8 mouse cellular contexts compared by ENCODE assay signal in genomic region chr2:112266242-112266592, GRCm38 (mm10). TPM values are rescaled to one million over a fixed set of nuclear protein-coding genes. Genes with fewer than 3 reads are reported as not detected.
DNase-seq lines count a peak whose midpoint lies in the region; ATAC-seq and TF ChIP-seq lines count a peak whose summit lies in the region.

Gm21985 (plus strand) TSS chr2:112266314.

- TF ChIP-seq EP300 in CH12.LX (IDR thresholded peaks at IDR 0.05; ENCODE audit: low read length), result no peak

- dilution Hi-C loops in CH12.LX (cut with MboI; ENCODE audit: extremely low pct_ligation_motif_present, extremely low pct_unique_long_range_greater_than_20kb, low sequenced_read_pairs), result no loop called here

- under 1% methylated on average over 11 of the region's 11 CpGs for WGBS in embryonic facial prominence, embryonic 14.5 days
- WGBS in heart, embryonic 12.5 days, result 1% methylated on average over 11 of the region's 11 CpGs
- WGBS in kidney, embryonic 15.5 days, result 1% methylated on average over 11 of the region's 11 CpGs
- under 1% methylated on average over 11 of the region's 11 CpGs for WGBS in liver, embryonic 16.5 days (ENCODE audit: insufficient replicate concordance)
- 1% methylated on average over 11 of the region's 11 CpGs for WGBS in neural tube, embryonic 13.5 days

- H3K27ac ChIP-seq in CH12.LX (ENCODE audit: insufficient read depth, low read depth), result peak within 1 kb of the TSS; percentile 85
- H3K27ac ChIP-seq in embryonic facial prominence, embryonic 14.5 days (replicated peaks; ENCODE audit: low read depth, low read length), result peak within 1 kb of the TSS; percentile 85
- H3K27ac ChIP-seq in heart, embryonic 12.5 days (ENCODE audit: poor library complexity, severe bottlenecking), result peak within 1 kb of the TSS; percentile 95
- peak within 1 kb of the TSS; percentile 91 for H3K27ac ChIP-seq in kidney, embryonic 15.5 days
- peak within 1 kb of the TSS; percentile 93 for H3K27ac ChIP-seq in liver, embryonic 16.5 days (ENCODE audit: low read length)
- peak within 1 kb of the TSS; percentile 93 for H3K27ac ChIP-seq in neural tube, embryonic 13.5 days (replicated peaks)

- H3K79me2 ChIP-seq in CH12.LX (replicated peaks; ENCODE audit: control insufficient read depth, extremely low read depth, insufficient read depth, poor library complexity, severe bottlenecking), result peaks cover 48% of the 10 kb centered on the region

- H3K27me3 ChIP-seq in CH12.LX (replicated peaks), result no peaks in the 10 kb centered on the region
- H3K27me3 ChIP-seq in embryonic facial prominence, embryonic 14.5 days (replicated peaks; ENCODE audit: control insufficient read depth, insufficient read depth, low read length), result no peaks in the 10 kb centered on the region
- no peaks in the 10 kb centered on the region for H3K27me3 ChIP-seq in heart, embryonic 12.5 days (replicated peaks)
- no peaks in the 10 kb centered on the region for H3K27me3 ChIP-seq in kidney, embryonic 15.5 days
- no peaks in the 10 kb centered on the region for H3K27me3 ChIP-seq in liver, embryonic 16.5 days (ENCODE audit: control insufficient read depth, insufficient read depth, low read depth, low read length)
- H3K27me3 ChIP-seq in neural tube, embryonic 13.5 days, result no peaks in the 10 kb centered on the region

- peak within 1 kb of the TSS; percentile 82 for H3K4me2 ChIP-seq in CH12.LX (ENCODE audit: insufficient read depth, low read depth, poor library complexity, severe bottlenecking)
- peak within 1 kb of the TSS; percentile 65 for H3K4me2 ChIP-seq in embryonic facial prominence, embryonic 14.5 days (ENCODE audit: low read depth, low read length)
- peak within 1 kb of the TSS; percentile 89 for H3K4me2 ChIP-seq in heart, embryonic 12.5 days
- H3K4me2 ChIP-seq in kidney, embryonic 15.5 days, result peak within 1 kb of the TSS; percentile 78
- peak within 1 kb of the TSS; percentile 78 for H3K4me2 ChIP-seq in liver, embryonic 16.5 days (ENCODE audit: low read depth, low read length)
- peak within 1 kb of the TSS; percentile 94 for H3K4me2 ChIP-seq in neural tube, embryonic 13.5 days

- peak; percentile 51 for ATAC-seq in embryonic facial prominence, embryonic 14.5 days (ENCODE audit: low read depth)
- peak; percentile 71 for ATAC-seq in heart, embryonic 12.5 days (ENCODE audit: insufficient number of reproducible peaks, low FRiP score)
- peak; percentile 31 for ATAC-seq in kidney, embryonic 15.5 days (replicated peaks; ENCODE audit: low FRiP score)
- peak; percentile 53 for ATAC-seq in liver, embryonic 16.5 days (ENCODE audit: low read depth)
- ATAC-seq in neural tube, embryonic 13.5 days (ENCODE audit: low read depth), result peak; percentile 59

- H3K4me3 ChIP-seq in CH12.LX (replicated peaks in 1 of 3; ENCODE audit: low read depth in 2 of 3, low read length in 2 of 3, poor library complexity in 1 of 3), result peak within 1 kb of the TSS; percentile 81 to 88 (median 83)
- H3K4me3 ChIP-seq in embryonic facial prominence, embryonic 14.5 days (ENCODE audit: low read depth, low read length), result peak within 1 kb of the TSS; percentile 81
- peak within 1 kb of the TSS; percentile 76 for H3K4me3 ChIP-seq in heart, embryonic 12.5 days
- H3K4me3 ChIP-seq in kidney, embryonic 15.5 days (replicated peaks), result peak within 1 kb of the TSS; percentile 89
- peak within 1 kb of the TSS; percentile 89 for H3K4me3 ChIP-seq in liver, embryonic 16.5 days (ENCODE audit: low read depth, low read length)
- peak within 1 kb of the TSS; percentile 85 for H3K4me3 ChIP-seq in neural tube, embryonic 13.5 days

- no peak for TF ChIP-seq CTCF in CH12.LX (conservative IDR thresholded peaks at IDR 0.05 in 1 of 2, IDR thresholded peaks at IDR 0.05 in 1 of 2; ENCODE audit: low read depth in 2 of 2, low read length in 2 of 2)

- H3K36me3 ChIP-seq in CH12.LX (replicated peaks in 1 of 2; ENCODE audit: control insufficient read depth in 1 of 2, insufficient read depth in 1 of 2, low read length in 1 of 2), result peaks cover 0 to 18% of the 10 kb centered on the region in 2 experiments
- 0 out of 2 replicates have a peak, but pooled peaks cover 3% of the 10 kb centered on the region for H3K36me3 ChIP-seq in embryonic facial prominence, embryonic 14.5 days (ENCODE audit: control insufficient read depth, insufficient read depth, low read length)
- H3K36me3 ChIP-seq in heart, embryonic 12.5 days, result no peaks in the 10 kb centered on the region
- no peaks in the 10 kb centered on the region for H3K36me3 ChIP-seq in kidney, embryonic 15.5 days
- H3K36me3 ChIP-seq in liver, embryonic 16.5 days (ENCODE audit: control insufficient read depth, insufficient read depth), result no peaks in the 10 kb centered on the region
- H3K36me3 ChIP-seq in neural tube, embryonic 13.5 days, result no peaks in the 10 kb centered on the region

- no peak for TF ChIP-seq POLR2A in CH12.LX (IDR thresholded peaks at IDR 0.05; ENCODE audit: low read depth, low read length)

- H3K9ac ChIP-seq in CH12.LX (ENCODE audit: insufficient read depth, low read depth), result peak within 1 kb of the TSS; percentile 93
- H3K9ac ChIP-seq in embryonic facial prominence, embryonic 14.5 days (ENCODE audit: low read depth, low read length), result peak within 1 kb of the TSS; percentile 84
- H3K9ac ChIP-seq in heart, embryonic 12.5 days, result peak within 1 kb of the TSS; percentile 91
- peak within 1 kb of the TSS; percentile 65 for H3K9ac ChIP-seq in kidney, embryonic 15.5 days
- H3K9ac ChIP-seq in liver, embryonic 16.5 days (ENCODE audit: low read depth, low read length), result peak within 1 kb of the TSS; percentile 96
- peak within 1 kb of the TSS; percentile 87 for H3K9ac ChIP-seq in neural tube, embryonic 13.5 days

- H3K4me1 ChIP-seq in CH12.LX (ENCODE audit: control insufficient read depth in 1 of 2, insufficient read depth in 2 of 2), result peaks cover 2 to 42% of the 10 kb centered on the region in 2 experiments; a peak in 2 of 4 replicates
- peaks cover 18% of the 10 kb centered on the region for H3K4me1 ChIP-seq in embryonic facial prominence, embryonic 14.5 days (ENCODE audit: control insufficient read depth, insufficient read depth, low read length)
- peaks cover 31% of the 10 kb centered on the region for H3K4me1 ChIP-seq in heart, embryonic 12.5 days (replicated peaks)
- H3K4me1 ChIP-seq in kidney, embryonic 15.5 days, result peaks cover 31% of the 10 kb centered on the region
- H3K4me1 ChIP-seq in liver, embryonic 16.5 days (ENCODE audit: control insufficient read depth, low read depth, low read length), result peaks cover 30% of the 10 kb centered on the region
- H3K4me1 ChIP-seq in neural tube, embryonic 13.5 days (replicated peaks), result peaks cover 59% of the 10 kb centered on the region

- no peaks in the 10 kb centered on the region for H3K9me3 ChIP-seq in CH12.LX (replicated peaks; ENCODE audit: low read length)
- no peaks in the 10 kb centered on the region for H3K9me3 ChIP-seq in embryonic facial prominence, embryonic 14.5 days (ENCODE audit: control insufficient read depth, low read length)
- H3K9me3 ChIP-seq in heart, embryonic 12.5 days (replicated peaks), result no peaks in the 10 kb centered on the region
- no peaks in the 10 kb centered on the region for H3K9me3 ChIP-seq in kidney, embryonic 15.5 days (replicated peaks)
- no peaks in the 10 kb centered on the region for H3K9me3 ChIP-seq in liver, embryonic 16.5 days (replicated peaks; ENCODE audit: control insufficient read depth, low read length)
- no peaks in the 10 kb centered on the region for H3K9me3 ChIP-seq in neural tube, embryonic 13.5 days

- TF ChIP-seq RAD21 in CH12.LX (IDR thresholded peaks at IDR 0.05; ENCODE audit: low read depth, low read length), result no peak

- in situ Hi-C loops in CH12.LX (cut with MboI; ENCODE audit: low pct_ligation_motif_present, low pct_unique_long_range_greater_than_20kb, low sequenced_read_pairs), result loop anchor here (10.0 kb wide), 2 partner anchors 99 to 209 kb away; partner anchors contain the start of gene Emc4

- DNase-seq in CH12.LX (ENCODE audit: extremely low read depth), result peak; percentile 71
- peak; percentile 55 for DNase-seq in adrenal gland, adult 8-10 months
- DNase-seq in embryonic facial prominence, embryonic 14.5 days (ENCODE audit: low spot score), result peak; percentile 61
- peak; percentile 51 for DNase-seq in thymus, postnatal 0 days (ENCODE audit: low spot score)

TF ChIP-seq in CH12.LX, 34 proteins besides CTCF, POLR2A, EP300 and RAD21:
- TF ChIP-seq TBP (conservative IDR thresholded peaks at IDR 0.05; ENCODE audit: low read depth, low read length), result 0 out of 2 replicates have a peak, but pooled peaks have one; percentile 44
- no peak for TF ChIP-seq ZC3H11A (IDR thresholded peaks at IDR 0.05; ENCODE audit: low read depth, low read length)
- TF ChIP-seq CHD2 (IDR thresholded peaks at IDR 0.05; ENCODE audit: low read length), result no peak
- no peak; the same call in 1 of the 2 replicates for TF ChIP-seq HCFC1 (IDR thresholded peaks at IDR 0.05; ENCODE audit: low read depth, low read length)
- TF ChIP-seq MAX (IDR thresholded peaks at IDR 0.05; ENCODE audit: low read length), result no peak
- 0 out of 2 replicates have a peak, but pooled peaks have one; percentile 31 for TF ChIP-seq UBTF (IDR thresholded peaks at IDR 0.05; ENCODE audit: low read depth, low read length)
- TF ChIP-seq NELFE (IDR thresholded peaks at IDR 0.05; ENCODE audit: low read depth, low read length), result no peak
- no peak for TF ChIP-seq NRF1 (IDR thresholded peaks at IDR 0.05; ENCODE audit: low read depth, low read length)
- TF ChIP-seq JUN (IDR thresholded peaks at IDR 0.05; ENCODE audit: insufficient read depth, low read depth, low read length), result no peak
- no peak for TF ChIP-seq RCOR1 (conservative IDR thresholded peaks at IDR 0.05; ENCODE audit: low read depth, low read length)
- TF ChIP-seq MYC (IDR thresholded peaks at IDR 0.05; ENCODE audit: low read depth, low read length), result no peak
- TF ChIP-seq BHLHE40 (IDR thresholded peaks at IDR 0.05; ENCODE audit: low read depth, low read length), result no peak
- TF ChIP-seq MXI1 (IDR thresholded peaks at IDR 0.05; ENCODE audit: low read depth, low read length), result peak; percentile 28; the same call in 1 of the 2 replicates
- peak; percentile 14; the same call in 1 of the 2 replicates for TF ChIP-seq SIN3A (IDR thresholded peaks at IDR 0.05; ENCODE audit: low read length)

RNA-seq across cellular contexts. Expression of gene Gm21985, which starts in this region (rescaled TPM):
- total RNA-seq in CH12.LX (2012; rRNA removed), result not detected in 2 replicates
- 0.51 TPM in 1 of 2 replicates, not detected in the other for total RNA-seq in CH12.LX (2014; rRNA removed)
- not detected in 2 replicates for polyA plus RNA-seq in CH12.LX (2012; ENCODE audit: insufficient read length, low read depth)
- 1 to 10 TPM in 1 of 4 experiments, not detected in 3; 1.5 TPM for total RNA-seq in adrenal gland, adult 8-10 months (2022)
- not detected in 2 replicates for polyA plus RNA-seq in embryonic facial prominence, embryonic 14.5 days (2014; fragmentation: Nextera tagmentation; extraction: Ambion mirVana)
- not detected in 2 replicates for polyA plus RNA-seq in heart, embryonic 12.5 days (2016; fragmentation: Nextera tagmentation; extraction: Ambion mirVana)
- polyA plus RNA-seq in kidney, embryonic 15.5 days (2015; fragmentation: Nextera tagmentation; extraction: Ambion mirVana), result not detected in 2 replicates
- not detected in 2 replicates for polyA plus RNA-seq in liver, embryonic 16.5 days (2015; fragmentation: Nextera tagmentation; extraction: Ambion mirVana)
- not detected in 2 replicates for polyA plus RNA-seq in neural tube, embryonic 13.5 days (2015; fragmentation: Nextera tagmentation; extraction: Ambion mirVana)
- not detected in 2 replicates for polyA plus RNA-seq in thymus, postnatal 0 days (2015; fragmentation: Nextera tagmentation; extraction: Ambion mirVana)

Comparison
In these comparisons a context has a peak if more than half of its experiments do, and no peak if none do; other contexts are left out.
1. Peak in every context shown above with its lines: DNase-seq, ATAC-seq, H3K4me3 ChIP-seq and H3K27ac ChIP-seq.
2. Peak in DNase-seq, H3K4me3 ChIP-seq, H3K27ac ChIP-seq, H3K9ac ChIP-seq and H3K4me2 ChIP-seq in CH12.LX; RNA of the gene not detected or under 1 TPM.
3. Peak in DNase-seq, ATAC-seq, H3K4me3 ChIP-seq, H3K27ac ChIP-seq, H3K9ac ChIP-seq and H3K4me2 ChIP-seq in embryonic facial prominence, embryonic 14.5 days; RNA of the gene not detected or under 1 TPM.
4. Peak in ATAC-seq, H3K4me3 ChIP-seq, H3K27ac ChIP-seq, H3K9ac ChIP-seq and H3K4me2 ChIP-seq in heart, embryonic 12.5 days; RNA of the gene not detected or under 1 TPM.
5. Peak in ATAC-seq, H3K4me3 ChIP-seq, H3K27ac ChIP-seq, H3K9ac ChIP-seq and H3K4me2 ChIP-seq in kidney, embryonic 15.5 days; RNA of the gene not detected or under 1 TPM.
6. Peak in ATAC-seq, H3K4me3 ChIP-seq, H3K27ac ChIP-seq, H3K9ac ChIP-seq and H3K4me2 ChIP-seq in liver, embryonic 16.5 days; RNA of the gene not detected or under 1 TPM.
7. Peak in ATAC-seq, H3K4me3 ChIP-seq, H3K27ac ChIP-seq, H3K9ac ChIP-seq and H3K4me2 ChIP-seq in neural tube, embryonic 13.5 days; RNA of the gene not detected or under 1 TPM.
8. Peak in DNase-seq in thymus, postnatal 0 days; RNA of the gene not detected or under 1 TPM.